Mouse (Mus musculus) testis, adult 2 months (tissue): ENCODE measurements around the gene Caprin2. TPM values are rescaled to one million over a fixed set of nuclear protein-coding genes. Genes with fewer than 3 reads are reported as not detected.

Source experiments
- H3K27ac ChIP-seq: fragments of 200-500 bp; 2 replicates; pipeline ENCODE4 v1.5.1; 2012; ENCODE audit warnings: low read depth, low read length; ENCODE audit not compliant: control insufficient read depth, insufficient read depth
- H3K27me3 ChIP-seq: fragments of 200-500 bp; 2 replicates; pipeline ENCODE4 v1.6.1; 2012; ENCODE audit warnings: mild to moderate bottlenecking, low read length, moderate library complexity; ENCODE audit not compliant: control insufficient read depth, insufficient read depth
- H3K36me3 ChIP-seq: fragments of 200-500 bp; 2 replicates; pipeline ENCODE4 v1.6.1; 2012; ENCODE audit warnings: mild to moderate bottlenecking, low read length; ENCODE audit not compliant: control insufficient read depth, insufficient read depth
- H3K4me1 ChIP-seq: fragments of 200-500 bp; 2 replicates; pipeline ENCODE4 v1.6.1; 2012; ENCODE audit warnings: low read length; ENCODE audit not compliant: control insufficient read depth, insufficient read depth
- H3K4me3 ChIP-seq: fragments of 200-500 bp; 2 replicates; pipeline ENCODE4 v1.5.1; 2012; ENCODE audit warnings: low read depth, mild to moderate bottlenecking, low read length, moderate library complexity, mixed read lengths; ENCODE audit not compliant: control insufficient read depth
- CTCF ChIP-seq: fragments of 200-500 bp; IDR thresholded peaks from 2 replicates; pipeline ENCODE4 v1.5.1; 2012; ENCODE audit warnings: low read depth, mild to moderate bottlenecking, inconsistent platforms, low read length, moderate library complexity; ENCODE audit not compliant: control insufficient read depth, insufficient read depth, insufficient replicate concordance
- POLR2A ChIP-seq: fragments of 200-500 bp; IDR thresholded peaks from 2 replicates; pipeline ENCODE4 v1.6.1; 2012; ENCODE audit warnings: low read depth, mild to moderate bottlenecking, inconsistent platforms, low read length, moderate library complexity; ENCODE audit not compliant: control insufficient read depth
- polyA plus RNA-seq: library from polyadenylated mRNA; depleted of rRNA; stranded (reverse); fragments of >200 nt; gene quantifications from 2 replicates; pipeline ENCODE4 v1.2.3, GENCODE M21; 2012

Gene Caprin2
- polyA plus RNA-seq, 1 experiment, result 16.8 TPM

- no peak overlapping the region for H3K4me3 ChIP-seq
- no peaks in the 10 kb centered on the region; the same call in 1 of the 2 replicates for H3K4me1 ChIP-seq
- H3K27me3 ChIP-seq, result no peaks in the 10 kb centered on the region
- no peak overlapping the region for H3K27ac ChIP-seq
- H3K36me3 ChIP-seq, result no peaks in the 10 kb centered on the region
- TF ChIP-seq CTCF, result no peak
- TF ChIP-seq POLR2A, result no peak
Measured at GRCm38 (mm10) chr6:148902728-148903127, 6.7 kb upstream of the Caprin2 start.

GRCm38 (mm10) chr6:148896507-148896851 is 442 bp upstream of the Caprin2 start:
- peak overlapping the region; percentile 72 for H3K27ac ChIP-seq
- peaks cover 7% of the 10 kb centered on the region for H3K4me1 ChIP-seq
- no peak for TF ChIP-seq POLR2A
- H3K4me3 ChIP-seq, result peak overlapping the region; percentile 87
- no peaks in the 10 kb centered on the region for H3K27me3 ChIP-seq
- no peaks in the 10 kb centered on the region for H3K36me3 ChIP-seq

GRCm38 (mm10) chr6:148894888-148895772 is 907 bp downstream of the Caprin2 start:
- Histone ChIP-seq H3K27me3 (no peaks in the 10 kb centered on the region), H3K27ac (peak overlapping the region; percentile 44), H3K36me3 (no peaks in the 10 kb centered on the region), H3K4me3 (peak overlapping the region; percentile 87), H3K4me1 (peaks cover 7% of the 10 kb centered on the region)
- TF ChIP-seq CTCF, result no peak
- TF ChIP-seq POLR2A, result no peak

GRCm38 (mm10) chr6:148873911-148874310 is 22.1 kb downstream of the Caprin2 start:
- Histone ChIP-seq H3K36me3 (no peaks in the 10 kb centered on the region; the same call in 1 of the 2 replicates), H3K4me3 (no peak overlapping the region), H3K4me1 (no peaks in the 10 kb centered on the region), H3K27me3 (no peaks in the 10 kb centered on the region), H3K27ac (no peak overlapping the region)
- TF ChIP-seq CTCF (no peak), POLR2A (no peak)

GRCm38 (mm10) chr6:148845629-148846028 is 50.4 kb downstream of the Caprin2 start:
- Histone ChIP-seq H3K36me3 (no peaks in the 10 kb centered on the region), H3K27me3 (no peaks in the 10 kb centered on the region), H3K4me1 (no peaks in the 10 kb centered on the region), H3K27ac (no peak overlapping the region), H3K4me3 (no peak overlapping the region)
- TF ChIP-seq POLR2A (no peak), CTCF (no peak)

GRCm38 (mm10) chr6:148841760-148842159 is 54.3 kb downstream of the Caprin2 start:
- Histone ChIP-seq H3K27me3 (no peaks in the 10 kb centered on the region), H3K4me1 (no peaks in the 10 kb centered on the region), H3K27ac (no peak overlapping the region), H3K4me3 (no peak overlapping the region), H3K36me3 (no peaks in the 10 kb centered on the region)
- TF ChIP-seq CTCF (no peak), POLR2A (no peak)

GRCm38 (mm10) chr6:148838460-148838859 is 57.6 kb downstream of the Caprin2 start:
- no peak overlapping the region for H3K4me3 ChIP-seq
- no peaks in the 10 kb centered on the region for H3K4me1 ChIP-seq
- H3K27me3 ChIP-seq, result no peaks in the 10 kb centered on the region
- H3K27ac ChIP-seq, result no peak overlapping the region
- no peaks in the 10 kb centered on the region for H3K36me3 ChIP-seq
- TF ChIP-seq POLR2A (no peak), CTCF (no peak)
